Mouse (Mus musculus) brown adipose tissue, adult 24 weeks (tissue): Measurements from ENCODE around the gene Zfp58. TPM values are rescaled to one million over a fixed set of nuclear protein-coding genes. Genes with fewer than 3 reads are reported as not detected.

Experiments used
- polyA plus RNA-seq: library from polyadenylated mRNA; stranded (reverse); fragments of >200 nt; gene quantifications from 2 replicates; pipeline ENCODE4 v1.2.4, GENCODE M21; 2012; ENCODE audit not compliant: missing spikeins, insufficient read depth, insufficient read length

Gene Zfp58
- polyA plus RNA-seq, 1 experiment, result 4.8 TPM

Other genes starting within 250 kb of the Zfp58 start
- gene Zfp458, start 222.1 kb downstream of the Zfp58 start, polyA plus RNA-seq, result 0.58 and 1.7 TPM in 2 replicates
- gene Zfp457, start 194.1 kb downstream of the Zfp58 start, polyA plus RNA-seq, result not detected in 2 replicates
- gene Zfp595, start 168.0 kb downstream of the Zfp58 start, polyA plus RNA-seq, result 1.8 and 4.7 TPM in 2 replicates
- not detected in 2 replicates for gene Gm28044, start 140.0 kb downstream of the Zfp58 start, polyA plus RNA-seq
- gene Zfp953, start 139.9 kb downstream of the Zfp58 start, polyA plus RNA-seq, result 1.1 and 1.3 TPM in 2 replicates
- 3.7 TPM in 1 of 2 replicates, not detected in the other for gene Gm28041, start 124.8 kb downstream of the Zfp58 start, polyA plus RNA-seq
- gene Zfp456, start 124.7 kb downstream of the Zfp58 start, polyA plus RNA-seq, result 0.59 and 1.9 TPM in 2 replicates
- gene Zfp429, start 100.7 kb downstream of the Zfp58 start, polyA plus RNA-seq, result 0.67 and 2.1 TPM in 2 replicates
- gene Zfp459, start 79.1 kb downstream of the Zfp58 start, polyA plus RNA-seq, result 0.52 TPM in 1 of 2 replicates, not detected in the other
- 9.5 and 15.8 TPM in 2 replicates for gene Zfp874a, start 48.9 kb downstream of the Zfp58 start, polyA plus RNA-seq
- 6.2 and 10.3 TPM in 2 replicates for gene Zfp874b, start 16.3 kb downstream of the Zfp58 start, polyA plus RNA-seq
- gene Gm26965, start 25.6 kb upstream of the Zfp58 start, polyA plus RNA-seq, result not detected in 2 replicates
- gene Zfp87, start 25.6 kb upstream of the Zfp58 start, polyA plus RNA-seq, result 50.5 and 55.8 TPM in 2 replicates
- gene Zfp748, start 53.3 kb upstream of the Zfp58 start, polyA plus RNA-seq, result 2.1 and 5.4 TPM in 2 replicates
- gene Zfp729b, start 109.2 kb upstream of the Zfp58 start, polyA plus RNA-seq, result 4.0 and 5.3 TPM in 2 replicates
- gene Gm49345, start 137.2 kb upstream of the Zfp58 start, polyA plus RNA-seq, result 1.7 TPM in 1 of 2 replicates, not detected in the other
- gene Zfp729a, start 137.2 kb upstream of the Zfp58 start, polyA plus RNA-seq, result 2.0 and 3.9 TPM in 2 replicates
- gene Zfp738, start 186.5 kb upstream of the Zfp58 start, polyA plus RNA-seq, result 6.9 and 7.0 TPM in 2 replicates
- gene Zfp65, start 228.6 kb upstream of the Zfp58 start, polyA plus RNA-seq, result 3.0 and 6.1 TPM in 2 replicates